Mouse (Mus musculus): ENCODE measurements around the gene Nptxr.
A peak's percentile ranks its signal among the peaks of the same experiment; 100 is the strongest.

Gene Nptxr

GRCm38 (mm10) chr15:79790111-79790510 lies 14.5 kb downstream of the Nptxr start:
- no peak for DNase-seq (ENCODE audit: low spot score)

GRCm38 (mm10) chr15:79787815-79788214 lies 16.8 kb downstream of the Nptxr start:
- DNase-seq (ENCODE audit: low spot score), result no peak

GRCm38 (mm10) chr15:79785056-79785455 lies 19.5 kb downstream of the Nptxr start:
- no peak for DNase-seq (ENCODE audit: low spot score)

GRCm38 (mm10) chr15:79777749-79778148 lies 26.8 kb downstream of the Nptxr start, which contains the start of gene Dnal4:
TSS of gene Dnal4 (minus strand) at chr15:79777849.
- DNase-seq (ENCODE audit: low spot score), result no peak

- DNase-seq (ENCODE audit: low spot score), result no peak
These were observed 28.9 kb downstream of the Nptxr start for GRCm38 (mm10) chr15:79775662-79776061.

GRCm38 (mm10) chr15:79774117-79775027 lies 30.2 kb downstream of the Nptxr start:
- peak; percentile 97 for DNase-seq (ENCODE audit: low spot score)

- DNase-seq (ENCODE audit: low spot score), result no peak
These were observed 33.8 kb downstream of the Nptxr start for GRCm38 (mm10) chr15:79770629-79771240.

- DNase-seq (ENCODE audit: low spot score), result no peak
These were observed 36.3 kb downstream of the Nptxr start for GRCm38 (mm10) chr15:79768302-79768701.

- no peak for DNase-seq (ENCODE audit: low spot score)
These were observed 37.1 kb downstream of the Nptxr start for GRCm38 (mm10) chr15:79767327-79767961.

GRCm38 (mm10) chr15:79766586-79767071 lies 37.9 kb downstream of the Nptxr start:
- no peak for DNase-seq (ENCODE audit: low spot score)

- no peak for DNase-seq (ENCODE audit: low spot score)
These were observed 38.4 kb downstream of the Nptxr start for GRCm38 (mm10) chr15:79766168-79766567.

- no peak for DNase-seq (ENCODE audit: low spot score)
These were observed 39.2 kb downstream of the Nptxr start for GRCm38 (mm10) chr15:79765361-79765760.

GRCm38 (mm10) chr15:79764539-79765267 lies 39.9 kb downstream of the Nptxr start:
- DNase-seq (ENCODE audit: low spot score), result no peak

- DNase-seq (ENCODE audit: low spot score), result no peak
These were observed 40.8 kb downstream of the Nptxr start for GRCm38 (mm10) chr15:79763601-79764246.

- DNase-seq (ENCODE audit: low spot score), result no peak
These were observed 41.6 kb downstream of the Nptxr start for GRCm38 (mm10) chr15:79763001-79763400.

GRCm38 (mm10) chr15:79760956-79761355 lies 43.6 kb downstream of the Nptxr start:
- DNase-seq (ENCODE audit: low spot score), result no peak

GRCm38 (mm10) chr15:79757118-79757517 lies 47.4 kb downstream of the Nptxr start:
- DNase-seq (ENCODE audit: low spot score), result no peak

- DNase-seq (ENCODE audit: low spot score), result no peak
These were observed 48.5 kb downstream of the Nptxr start for GRCm38 (mm10) chr15:79755977-79756625.

GRCm38 (mm10) chr15:79755176-79755575 lies 49.4 kb downstream of the Nptxr start:
- DNase-seq (ENCODE audit: low spot score), result no peak

GRCm38 (mm10) chr15:79753873-79754272 lies 50.7 kb downstream of the Nptxr start:
- DNase-seq (ENCODE audit: low spot score), result no peak

GRCm38 (mm10) chr15:79753420-79753752 lies 51.2 kb downstream of the Nptxr start:
- DNase-seq (ENCODE audit: low spot score), result no peak
